Mouse (Mus musculus): ENCODE measurements around the gene Trim40. TPM values are rescaled to one million over a fixed set of nuclear protein-coding genes. Genes with fewer than 3 reads are reported as not detected.

Trim40 gene
- polyA plus RNA-seq, 1 experiment, result 0.71 TPM

GRCm38 (mm10) chr17:36844725-36845124 lies 45.2 kb downstream of the Trim40 start:
- Histone ChIP-seq H3K36me3 (ENCODE audit: control insufficient read depth, insufficient read depth, low read length) (no peaks in the 10 kb centered on the region), H3K4me3 (ENCODE audit: control insufficient read depth, insufficient read depth, low read length) (no peak overlapping the region), H3K27ac (ENCODE audit: control insufficient read depth, insufficient read depth, low read length) (no peak overlapping the region), H3K27me3 (ENCODE audit: control insufficient read depth, insufficient read depth, low read length) (no peaks in the 10 kb centered on the region), H3K4me1 (replicated peaks; ENCODE audit: control insufficient read depth, insufficient read depth, low read length) (peaks cover 6% of the 10 kb centered on the region)
- 82% methylated on average over 1 of the region's 1 CpGs for WGBS
- DNase-seq, result no peak
- TF ChIP-seq POLR2A (IDR thresholded peaks at IDR 0.05; ENCODE audit: control insufficient read depth, extremely low read depth, insufficient read depth, low read length, poor library complexity) (no peak), CTCF (IDR thresholded peaks at IDR 0.05; ENCODE audit: borderline replicate concordance, control insufficient read depth, extremely low read depth, insufficient read depth, low read length, poor library complexity) (no peak)

GRCm38 (mm10) chr17:36844286-36844719 lies 45.6 kb downstream of the Trim40 start:
- TF ChIP-seq CTCF (IDR thresholded peaks at IDR 0.05; ENCODE audit: borderline replicate concordance, control insufficient read depth, extremely low read depth, insufficient read depth, low read length, poor library complexity) (no peak), POLR2A (IDR thresholded peaks at IDR 0.05; ENCODE audit: control insufficient read depth, extremely low read depth, insufficient read depth, low read length, poor library complexity) (no peak)
- Histone ChIP-seq H3K4me3 (ENCODE audit: control insufficient read depth, insufficient read depth, low read length) (no peak overlapping the region), H3K27me3 (ENCODE audit: control insufficient read depth, insufficient read depth, low read length) (no peaks in the 10 kb centered on the region)

GRCm38 (mm10) chr17:36843696-36844095 lies 46.2 kb downstream of the Trim40 start:
- DNase-seq, result no peak
- WGBS, result 75% methylated on average over 7 of the region's 7 CpGs
- H3K36me3 ChIP-seq (ENCODE audit: control insufficient read depth, insufficient read depth, low read length), result no peaks in the 10 kb centered on the region
- TF ChIP-seq POLR2A (IDR thresholded peaks at IDR 0.05; ENCODE audit: control insufficient read depth, extremely low read depth, insufficient read depth, low read length, poor library complexity) (no peak), CTCF (IDR thresholded peaks at IDR 0.05; ENCODE audit: borderline replicate concordance, control insufficient read depth, extremely low read depth, insufficient read depth, low read length, poor library complexity) (no peak)
- no peaks in the 10 kb centered on the region for H3K27me3 ChIP-seq (ENCODE audit: control insufficient read depth, insufficient read depth, low read length)
- H3K4me1 ChIP-seq (replicated peaks; ENCODE audit: control insufficient read depth, insufficient read depth, low read length), result peaks cover 9% of the 10 kb centered on the region
- no peak overlapping the region for H3K27ac ChIP-seq (ENCODE audit: control insufficient read depth, insufficient read depth, low read length)
- no peak overlapping the region for H3K4me3 ChIP-seq (ENCODE audit: control insufficient read depth, insufficient read depth, low read length)

More at GRCm38 (mm10) chr17:36844286-36844719, 45.6 kb downstream of the Trim40 start:
- no peak overlapping the region for H3K27ac ChIP-seq (ENCODE audit: control insufficient read depth, insufficient read depth, low read length)
- H3K4me1 ChIP-seq (replicated peaks; ENCODE audit: control insufficient read depth, insufficient read depth, low read length), result peaks cover 6% of the 10 kb centered on the region
- H3K36me3 ChIP-seq (ENCODE audit: control insufficient read depth, insufficient read depth, low read length), result no peaks in the 10 kb centered on the region
- no peak for DNase-seq

- H3K4me1 ChIP-seq (replicated peaks; ENCODE audit: control insufficient read depth, insufficient read depth, low read length), result peaks cover 11% of the 10 kb centered on the region
Observed at GRCm38 (mm10) chr17:36840961-36841445, 48.9 kb downstream of the Trim40 start.

GRCm38 (mm10) chr17:36839931-36840330 lies 50.0 kb downstream of the Trim40 start:
- no peak overlapping the region for H3K4me3 ChIP-seq (ENCODE audit: control insufficient read depth, insufficient read depth, low read length)
- H3K27ac ChIP-seq (ENCODE audit: control insufficient read depth, insufficient read depth, low read length), result no peak overlapping the region
- TF ChIP-seq CTCF (IDR thresholded peaks at IDR 0.05; ENCODE audit: borderline replicate concordance, control insufficient read depth, extremely low read depth, insufficient read depth, low read length, poor library complexity), result no peak
- no peak for TF ChIP-seq POLR2A (IDR thresholded peaks at IDR 0.05; ENCODE audit: control insufficient read depth, extremely low read depth, insufficient read depth, low read length, poor library complexity)
- no peaks in the 10 kb centered on the region for H3K36me3 ChIP-seq (ENCODE audit: control insufficient read depth, insufficient read depth, low read length)
- no peaks in the 10 kb centered on the region for H3K27me3 ChIP-seq (ENCODE audit: control insufficient read depth, insufficient read depth, low read length)
- H3K4me1 ChIP-seq (replicated peaks; ENCODE audit: control insufficient read depth, insufficient read depth, low read length), result peaks cover 12% of the 10 kb centered on the region
- 9% methylated on average over 3 of the region's 3 CpGs for WGBS
- peak; percentile 42 for DNase-seq

More at GRCm38 (mm10) chr17:36840961-36841445, 48.9 kb downstream of the Trim40 start:
- Histone ChIP-seq H3K27ac (ENCODE audit: control insufficient read depth, insufficient read depth, low read length) (no peak overlapping the region), H3K4me3 (ENCODE audit: control insufficient read depth, insufficient read depth, low read length) (no peak overlapping the region), H3K36me3 (ENCODE audit: control insufficient read depth, insufficient read depth, low read length) (no peaks in the 10 kb centered on the region), H3K27me3 (ENCODE audit: control insufficient read depth, insufficient read depth, low read length) (no peaks in the 10 kb centered on the region)
- no peak for DNase-seq
- no peak for TF ChIP-seq CTCF (IDR thresholded peaks at IDR 0.05; ENCODE audit: borderline replicate concordance, control insufficient read depth, extremely low read depth, insufficient read depth, low read length, poor library complexity)
- TF ChIP-seq POLR2A (IDR thresholded peaks at IDR 0.05; ENCODE audit: control insufficient read depth, extremely low read depth, insufficient read depth, low read length, poor library complexity), result no peak

- no peak overlapping the region for H3K4me3 ChIP-seq (ENCODE audit: control insufficient read depth, insufficient read depth, low read length)
- H3K27ac ChIP-seq (ENCODE audit: control insufficient read depth, insufficient read depth, low read length), result no peak overlapping the region
- WGBS, result 52% methylated on average over 5 of the region's 5 CpGs
- DNase-seq, result no peak
- TF ChIP-seq POLR2A (IDR thresholded peaks at IDR 0.05; ENCODE audit: control insufficient read depth, extremely low read depth, insufficient read depth, low read length, poor library complexity), result no peak
- no peak for TF ChIP-seq CTCF (IDR thresholded peaks at IDR 0.05; ENCODE audit: borderline replicate concordance, control insufficient read depth, extremely low read depth, insufficient read depth, low read length, poor library complexity)
- H3K36me3 ChIP-seq (ENCODE audit: control insufficient read depth, insufficient read depth, low read length), result no peaks in the 10 kb centered on the region
- H3K4me1 ChIP-seq (replicated peaks; ENCODE audit: control insufficient read depth, insufficient read depth, low read length), result peaks cover 8% of the 10 kb centered on the region
- H3K27me3 ChIP-seq (ENCODE audit: control insufficient read depth, insufficient read depth, low read length), result no peaks in the 10 kb centered on the region
Observed at GRCm38 (mm10) chr17:36839001-36839400, 50.9 kb downstream of the Trim40 start.

Measured in thymus, adult 2 months (tissue).